Mouse (Mus musculus) MEL (cell line): ENCODE data around the gene Calhm4. TPM values are rescaled to one million over a fixed set of nuclear protein-coding genes. Genes with fewer than 3 reads are reported as not detected.

Source experiments
- DNase-seq: peaks from one replicate; pipeline ENCODE4 v3.0.0; 2011; ENCODE audit warnings: low read depth, low spot score
- H3K27ac ChIP-seq: 2 replicates; pipeline ENCODE4 v1.5.1; 2012; ENCODE audit warnings: low read depth, mild to moderate bottlenecking, control low read depth, low read length, moderate library complexity; ENCODE audit not compliant: control insufficient read depth
- H3K27me3 ChIP-seq, 2 experiments: fragments of 150-350 bp in 1 of 2; sonication (generic) in 1 of 2; 2 replicates each; pipeline ENCODE4 v1.6.1; 2012; ENCODE audit warnings: low read length in 2 of 2, mild to moderate bottlenecking in 2 of 2, improper control_type of control experiment in 1 of 2, moderate library complexity in 1 of 2; ENCODE audit not compliant: insufficient read depth in 2 of 2, control insufficient read depth in 1 of 2
- H3K36me3 ChIP-seq, 2 experiments: 2 replicates each; pipeline ENCODE4 v1.6.1; 2012 to 2014; ENCODE audit warnings: low read length in 2 of 2, improper control_type of control experiment in 1 of 2, inconsistent platforms in 1 of 2, mild to moderate bottlenecking in 1 of 2; ENCODE audit not compliant: insufficient read depth in 2 of 2, control insufficient read depth in 1 of 2
- H3K4me1 ChIP-seq, 2 experiments: fragments of 150-350 bp in 1 of 2; sonication (generic) in 1 of 2; 2 replicates each; pipeline ENCODE4 v1.6.1; 2012; ENCODE audit warnings: low read length in 2 of 2, improper control_type of control experiment in 1 of 2, mild to moderate bottlenecking in 1 of 2; ENCODE audit not compliant: insufficient read depth in 2 of 2, control insufficient read depth in 1 of 2
- H3K4me3 ChIP-seq, 2 experiments: fragments of 150-350 bp in 1 of 2; sonication (generic) in 1 of 2; 2 replicates each; pipeline ENCODE4 v1.5.1; 2012; ENCODE audit warnings: low read depth in 2 of 2, low read length in 2 of 2, mild to moderate bottlenecking in 2 of 2, moderate library complexity in 2 of 2, control low read depth in 1 of 2, improper control_type of control experiment in 1 of 2; ENCODE audit not compliant: control insufficient read depth in 1 of 2, insufficient read depth in 1 of 2
- H3K79me2 ChIP-seq: 2 replicates; pipeline ENCODE4 v1.6.1; 2012; ENCODE audit warnings: mild to moderate bottlenecking, low read length, moderate library complexity; ENCODE audit not compliant: control insufficient read depth, poor library complexity, insufficient read depth
- H3K9ac ChIP-seq: 2 replicates; pipeline ENCODE4 v1.6.1; 2012; ENCODE audit warnings: low read depth, mild to moderate bottlenecking, control low read depth, low read length, moderate library complexity; ENCODE audit not compliant: control insufficient read depth, poor library complexity, severe bottlenecking
- H3K9me3 ChIP-seq: fragments of 150-350 bp; sonication (generic); replicated peaks from 2 replicates; pipeline ENCODE4 v1.6.1; 2012; ENCODE audit warnings: mild to moderate bottlenecking, low read length, improper control_type of control experiment, moderate library complexity; ENCODE audit not compliant: insufficient read depth
- BHLHE40 ChIP-seq: IDR thresholded peaks from 2 replicates; pipeline ENCODE4 v1.6.1; 2012; ENCODE audit warnings: low read depth, mild to moderate bottlenecking, inconsistent platforms, low read length, improper control_type of control experiment, borderline replicate concordance
- E2F4 ChIP-seq: IDR thresholded peaks from 2 replicates; pipeline ENCODE4 v1.6.1; 2011; ENCODE audit warnings: low read depth, low read length, improper control_type of control experiment, borderline replicate concordance
- ELF1 ChIP-seq: IDR thresholded peaks from 2 replicates; pipeline ENCODE4 v1.6.1; 2014; ENCODE audit warnings: low read depth, mild to moderate bottlenecking, inconsistent platforms, low read length, improper control_type of control experiment, moderate library complexity
- GABPA ChIP-seq: IDR thresholded peaks from 2 replicates; pipeline ENCODE4 v1.6.1; 2012; ENCODE audit warnings: low read depth, mild to moderate bottlenecking, inconsistent platforms, low read length, improper control_type of control experiment, moderate library complexity
- GATA1 ChIP-seq: IDR thresholded peaks from 2 replicates; pipeline ENCODE4 v1.6.1; 2011; ENCODE audit warnings: low read depth, low read length, improper control_type of control experiment
- HCFC1 ChIP-seq: IDR thresholded peaks from 2 replicates; pipeline ENCODE4 v1.6.1; 2012; ENCODE audit warnings: low read depth, mild to moderate bottlenecking, inconsistent platforms, low read length, improper control_type of control experiment, moderate library complexity
- JUND ChIP-seq: IDR thresholded peaks from 2 replicates; pipeline ENCODE4 v1.6.1; 2011; ENCODE audit warnings: low read depth, mild to moderate bottlenecking, improper control_type of control experiment, low read length
- KAT2A ChIP-seq: conservative IDR thresholded peaks from 2 replicates; pipeline ENCODE4 v1.6.1; 2012; ENCODE audit warnings: low read depth, low read length, improper control_type of control experiment, inconsistent platforms
- MAX ChIP-seq: IDR thresholded peaks from 2 replicates; pipeline ENCODE4 v1.6.1; 2011; ENCODE audit warnings: low read length, improper control_type of control experiment
- MXI1 ChIP-seq: IDR thresholded peaks from 2 replicates; pipeline ENCODE4 v1.6.1; 2011; ENCODE audit warnings: mild to moderate bottlenecking, low read depth, low read length, improper control_type of control experiment
- MYB ChIP-seq: IDR thresholded peaks from 2 replicates; pipeline ENCODE4 v1.6.1; 2011; ENCODE audit warnings: mild to moderate bottlenecking, low read depth, low read length, improper control_type of control experiment
- MYC ChIP-seq: IDR thresholded peaks from 2 replicates; pipeline ENCODE4 v1.6.1; 2011; ENCODE audit warnings: low read depth, mild to moderate bottlenecking, low read length, improper control_type of control experiment, moderate library complexity
- POLR2AphosphoS2 ChIP-seq: IDR thresholded peaks from 2 replicates; pipeline ENCODE4 v1.6.1; 2011; ENCODE audit warnings: low read length, improper control_type of control experiment
- POLR2AphosphoS5 ChIP-seq: IDR thresholded peaks from 2 replicates; pipeline ENCODE4 v1.6.1; 2012; ENCODE audit warnings: low read depth, borderline replicate concordance, mild to moderate bottlenecking, inconsistent platforms, low read length, moderate library complexity, mixed read lengths
- RAD21 ChIP-seq: IDR thresholded peaks from 2 replicates; pipeline ENCODE4 v1.6.1; 2011; ENCODE audit warnings: mild to moderate bottlenecking, low read depth, low read length, improper control_type of control experiment
- RCOR1 ChIP-seq: IDR thresholded peaks from 2 replicates; pipeline ENCODE4 v1.6.1; 2012; ENCODE audit warnings: low read depth, mild to moderate bottlenecking, inconsistent platforms, low read length, improper control_type of control experiment
- SMC3 ChIP-seq: IDR thresholded peaks from 2 replicates; pipeline ENCODE4 v1.6.1; 2011; ENCODE audit warnings: low read depth, low read length, improper control_type of control experiment
- TAL1 ChIP-seq: IDR thresholded peaks from 2 replicates; pipeline ENCODE4 v1.6.1; 2012; ENCODE audit warnings: mild to moderate bottlenecking, inconsistent platforms, low read length, moderate library complexity, mixed read lengths
- TBP ChIP-seq: IDR thresholded peaks from 2 replicates; pipeline ENCODE4 v1.8.0; 2011; ENCODE audit warnings: low read depth, low read length, improper control_type of control experiment
- USF1 ChIP-seq: IDR thresholded peaks from 2 replicates; pipeline ENCODE4 v1.6.1; 2014; ENCODE audit warnings: low read depth, mild to moderate bottlenecking, inconsistent platforms, low read length, improper control_type of control experiment, moderate library complexity
- USF2 ChIP-seq, 2 experiments: IDR thresholded peaks; 2 replicates each; pipeline ENCODE4 v1.6.1; 2011 to 2012; ENCODE audit warnings: improper control_type of control experiment in 2 of 2, low read length in 2 of 2, borderline replicate concordance in 1 of 2, inconsistent platforms in 1 of 2, low read depth in 1 of 2, mild to moderate bottlenecking in 1 of 2; ENCODE audit not compliant: insufficient read depth in 1 of 2
- ZKSCAN1 ChIP-seq: IDR thresholded peaks from 2 replicates; pipeline ENCODE4 v1.6.1; 2012; ENCODE audit warnings: low read depth, mild to moderate bottlenecking, inconsistent platforms, low read length, improper control_type of control experiment, moderate library complexity
- ZNF384 ChIP-seq: IDR thresholded peaks from 2 replicates; pipeline ENCODE4 v1.6.1; 2012; ENCODE audit warnings: low read depth, mild to moderate bottlenecking, inconsistent platforms, low read length, improper control_type of control experiment
- polyA plus RNA-seq, 2 experiments: library from polyadenylated mRNA; stranded (reverse) in 1 of 2; unstranded in 1 of 2; fragments of >175 nt in 1 of 2; fragments of >200 nt in 1 of 2; gene quantifications; 2 replicates each; pipeline versions ENCODE4 v1.2.1 to v1.2.4; 2012; ENCODE audit warnings: low replicate concordance in 2 of 2, low read depth in 1 of 2; ENCODE audit not compliant: insufficient read length in 2 of 2, insufficient read depth in 1 of 2, missing spikeins in 1 of 2
- total RNA-seq: library from RNA; depleted of rRNA; stranded (reverse); fragments of 300-350 nt; gene quantifications from 2 replicates; pipeline ENCODE4 v1.2.3, GENCODE M21; 2012

Gene Calhm4
- total and polyA plus RNA-seq, 3 experiments: not detected

- H3K79me2 ChIP-seq: no peaks in the 10 kb centered on the region
- DNase-seq: no peak
- peaks cover 0 to 1% of the 10 kb centered on the region in 2 experiments; a peak in 2 of 4 replicates for H3K27me3 ChIP-seq
- H3K9me3 ChIP-seq: no peaks in the 10 kb centered on the region
- H3K4me3 ChIP-seq: no peak overlapping the region
- H3K27ac ChIP-seq: no peak overlapping the region
- no peaks in the 10 kb centered on the region for H3K36me3 ChIP-seq
- TF ChIP-seq RCOR1 (no peak), POLR2AphosphoS5 (no peak), E2F4 (no peak), SMC3 (no peak), TAL1 (no peak), KAT2A (no peak), USF2 (IDR thresholded peaks at IDR 0.05; ENCODE audit: borderline replicate concordance in 1 of 2, insufficient read depth in 1 of 2, low read depth in 1 of 2, low read length in 2 of 2) (no peak), RAD21 (no peak), MXI1 (no peak), GABPA (no peak), HCFC1 (no peak), ZKSCAN1 (no peak), MYB (no peak), MYC (no peak), TBP (no peak), USF1 (no peak), BHLHE40 (no peak), POLR2AphosphoS2 (no peak), ZNF384 (no peak), ELF1 (no peak)
- H3K4me1 ChIP-seq: no peaks in the 10 kb centered on the region
- no peak overlapping the region for H3K9ac ChIP-seq
These were observed 45.4 kb upstream of the Calhm4 start for GRCm38 (mm10) chr10:34089517-34089916.

DNA sequence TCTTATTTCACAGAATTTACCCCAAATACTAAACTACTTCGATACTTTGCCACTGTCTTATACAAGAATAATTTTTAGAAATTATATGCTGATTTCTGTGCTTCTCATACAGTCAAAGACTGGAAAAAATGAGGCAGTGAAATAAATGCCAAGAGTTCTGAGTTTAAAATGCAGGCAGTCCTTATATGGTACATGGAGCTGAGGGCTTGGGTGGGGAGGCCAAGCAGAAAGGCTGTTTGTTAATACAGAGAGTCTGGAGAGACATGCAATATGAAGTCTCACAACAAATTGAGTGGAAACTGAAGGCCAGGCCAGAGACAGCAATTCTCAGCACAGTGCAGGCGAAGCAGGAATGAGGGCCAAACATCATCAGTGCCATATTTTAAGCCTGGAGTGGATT lies 44.4 kb upstream of the Calhm4 start:
- no peak for TF ChIP-seq ZKSCAN1
- no peak for TF ChIP-seq JUND
- TF ChIP-seq MAX: no peak
- TF ChIP-seq TBP: no peak
- no peak for TF ChIP-seq BHLHE40
- no peak for TF ChIP-seq E2F4
- TF ChIP-seq USF1: no peak
- no peak for TF ChIP-seq GATA1
- Histone ChIP-seq H3K27me3 (peaks cover 0 to 1% of the 10 kb centered on the region in 2 experiments; a peak in 2 of 4 replicates), H3K27ac (no peak overlapping the region), H3K36me3 (no peaks in the 10 kb centered on the region), H3K9ac (no peak overlapping the region), H3K9me3 (no peaks in the 10 kb centered on the region), H3K4me3 (no peak overlapping the region), H3K79me2 (no peaks in the 10 kb centered on the region), H3K4me1 (no peaks in the 10 kb centered on the region)
- no peak for DNase-seq
